In genomic region chr9:66514256-66514770, GRCm38 (mm10) we compare ENCODE assay signal across 8 mouse cellular contexts. TPM values are rescaled to one million over a fixed set of nuclear protein-coding genes. Genes with fewer than 3 reads are reported as not detected.
DNase-seq lines count a peak whose midpoint lies in the region; ATAC-seq and TF ChIP-seq lines count a peak whose summit lies in the region.

Fbxl22 (minus strand) TSS chr9:66514593.

- no peak for ATAC-seq in CD4-positive, CD25-positive, alpha-beta regulatory T cell, adult 4 months
- ATAC-seq in forebrain, embryonic 14.5 days = no peak
- no peak for ATAC-seq in midbrain, embryonic 12.5 days (ENCODE audit: low FRiP score, low read depth)

- peak; percentile 56; the same call in 1 of the 2 replicates for TF ChIP-seq CTCF in bone marrow, adult 2 months (IDR thresholded peaks at IDR 0.05; ENCODE audit: control insufficient read depth, insufficient read depth, low read length)

- H3K4me2 ChIP-seq in forebrain, embryonic 14.5 days (ENCODE audit: low read length) = no peak within 1 kb of the TSS
- no peak within 1 kb of the TSS for H3K4me2 ChIP-seq in midbrain, embryonic 12.5 days (replicated peaks)

- H3K9ac ChIP-seq in forebrain, embryonic 14.5 days (ENCODE audit: low read length) = no peak within 1 kb of the TSS
- H3K9ac ChIP-seq in midbrain, embryonic 12.5 days (replicated peaks) = no peak within 1 kb of the TSS

- no peak within 1 kb of the TSS for H3K4me3 ChIP-seq in bone marrow, adult 2 months (replicated peaks; ENCODE audit: control insufficient read depth, low read depth, low read length)
- no peak within 1 kb of the TSS for H3K4me3 ChIP-seq in forebrain, embryonic 14.5 days (ENCODE audit: low read depth, low read length)
- H3K4me3 ChIP-seq in midbrain, embryonic 12.5 days = no peak within 1 kb of the TSS

- H3K9me3 ChIP-seq in forebrain, embryonic 14.5 days (replicated peaks; ENCODE audit: control insufficient read depth, low read length) = no peaks in the 10 kb centered on the region
- H3K9me3 ChIP-seq in midbrain, embryonic 12.5 days = no peaks in the 10 kb centered on the region

- peaks cover 3% of the 10 kb centered on the region for H3K4me1 ChIP-seq in bone marrow, adult 2 months (ENCODE audit: control insufficient read depth, insufficient read depth, low read length)
- H3K4me1 ChIP-seq in forebrain, embryonic 14.5 days (ENCODE audit: control insufficient read depth, insufficient read depth, low read length) = peaks cover 12% of the 10 kb centered on the region
- peaks cover 17% of the 10 kb centered on the region for H3K4me1 ChIP-seq in midbrain, embryonic 12.5 days

- DNase-seq in CD4-positive, CD25-positive, alpha-beta regulatory T cell, adult 2 months (ENCODE audit: low read depth, low spot score) = peak; percentile 73
- DNase-seq in forebrain, embryonic 14.5 days (ENCODE audit: low spot score) = no peak
- peak; percentile 76 for DNase-seq in heart, postnatal 4 days
- peak; percentile 67 to 75 for DNase-seq in left cerebral cortex, postnatal 14 days (ENCODE audit: low spot score in 2 of 2)
- peak; percentile 55 for DNase-seq in thymus, postnatal 25 days

- TF ChIP-seq POLR2A in bone marrow, adult 2 months (IDR thresholded peaks at IDR 0.05; ENCODE audit: borderline replicate concordance, control insufficient read depth, low read depth, low read length) = peak; percentile 20; the same call in 1 of the 2 replicates

- intact Hi-C loops in left cerebral cortex, postnatal 14 days (cut with DNase I) = loop anchor here (5.0 to 10.0 kb wide), 4 partner anchors 78 to 310 kb away; partner anchors contain the start of gene Usp3

- no peaks in the 10 kb centered on the region for H3K27me3 ChIP-seq in forebrain, embryonic 14.5 days (replicated peaks; ENCODE audit: control insufficient read depth, insufficient read depth, low read length)
- no peaks in the 10 kb centered on the region for H3K27me3 ChIP-seq in midbrain, embryonic 12.5 days

- H3K36me3 ChIP-seq in forebrain, embryonic 14.5 days (ENCODE audit: control insufficient read depth, insufficient read depth, low read length) = peaks cover 62% of the 10 kb centered on the region
- peaks cover 59% of the 10 kb centered on the region for H3K36me3 ChIP-seq in midbrain, embryonic 12.5 days

- WGBS in bone marrow, adult 2 months = 73% methylated on average over 17 of the region's 17 CpGs
- 76% methylated on average over 17 of the region's 17 CpGs for WGBS in forebrain, embryonic 14.5 days
- 72% methylated on average over 17 of the region's 17 CpGs for WGBS in midbrain, embryonic 12.5 days

- no peak within 1 kb of the TSS for H3K27ac ChIP-seq in bone marrow, adult 2 months (ENCODE audit: control insufficient read depth, insufficient read depth, low read depth, low read length, poor library complexity)
- H3K27ac ChIP-seq in forebrain, embryonic 14.5 days (ENCODE audit: low read depth, low read length) = peak within 1 kb of the TSS; percentile 1; the same call in 1 of the 2 replicates
- H3K27ac ChIP-seq in midbrain, embryonic 12.5 days (replicated peaks) = peak within 1 kb of the TSS; percentile 92

RNA-seq across cellular contexts. Expression of gene Fbxl22, which starts in this region (rescaled TPM):
- polyA plus RNA-seq in CD4-positive, CD25-positive, alpha-beta regulatory T cell, adult 4 months (2017; shearing (Covaris generic)) = 1 to 10 TPM; 4.9 to 5.9 TPM
- polyA plus RNA-seq in bone marrow, adult 2 months (2011; ENCODE audit: insufficient read depth, insufficient read length, low replicate concordance, missing spikeins) = 0.90 TPM in 1 of 2 replicates, not detected in the other
- 1.3 and 1.9 TPM in 2 replicates for polyA plus RNA-seq in forebrain, embryonic 14.5 days (2014; fragmentation: Nextera tagmentation; extraction: Ambion mirVana)
- total RNA-seq in heart, postnatal 4 days (2021) = 10 to 100 TPM; 84.3 to 92.5 TPM
- total RNA-seq in left cerebral cortex, postnatal 14 days (2021) = under 1 TPM; 0.13 to 0.40 TPM
- 2.0 and 2.5 TPM in 2 replicates for polyA plus RNA-seq in midbrain, embryonic 12.5 days (2016; fragmentation: Nextera tagmentation; extraction: Ambion mirVana)

Comparison
In these comparisons a context has a peak if more than half of its experiments do, and no peak if none do; other contexts are left out.
1. RNA of gene Fbxl22 (total RNA-seq): 84.3 to 92.5 TPM in heart, postnatal 4 days; 0.13 to 0.40 TPM in left cerebral cortex, postnatal 14 days; every median in the first group is over 10 times any median in the second.
2. Peak in DNase-seq in left cerebral cortex, postnatal 14 days; RNA of the gene not detected or under 1 TPM.